Mouse (Mus musculus) megakaryocyte, embryonic 14.5 days (primary cell): ENCODE measurements at regions not wholly inside any gene's neighbourhood (a gene's known extent, or its start where the extent isn't known, plus 50 kb on each side); places are given as distances from the start of the nearest gene placed in this dataset.

Experiments used
- H3K27me3 ChIP-seq: replicated peaks from 2 replicates; pipeline ENCODE3; 2012; ENCODE audit warnings: inconsistent platforms
- H3K36me3 ChIP-seq: replicated peaks from 2 replicates; pipeline ENCODE3; 2012; ENCODE audit warnings: low read length, inconsistent platforms, mixed read lengths
- H3K4me1 ChIP-seq: 2 replicates; pipeline ENCODE4 v1.6.1; 2012; ENCODE audit warnings: inconsistent platforms
- H3K4me3 ChIP-seq: replicated peaks from 2 replicates; pipeline ENCODE3; 2012; ENCODE audit warnings: moderate library complexity, mild to moderate bottlenecking, inconsistent platforms
- H3K9me3 ChIP-seq: 2 replicates; pipeline ENCODE4 v1.6.1; 2012; ENCODE audit warnings: inconsistent platforms
- FLI1 ChIP-seq: IDR thresholded peaks from 2 replicates; pipeline ENCODE4 v1.6.1; 2012; ENCODE audit warnings: low read length, inconsistent platforms, mixed read lengths
- GATA1 ChIP-seq: IDR thresholded peaks from 3 replicates; pipeline ENCODE4 v1.6.1; 2012; ENCODE audit warnings: mixed read lengths, low read length, inconsistent platforms, borderline replicate concordance

DNA sequence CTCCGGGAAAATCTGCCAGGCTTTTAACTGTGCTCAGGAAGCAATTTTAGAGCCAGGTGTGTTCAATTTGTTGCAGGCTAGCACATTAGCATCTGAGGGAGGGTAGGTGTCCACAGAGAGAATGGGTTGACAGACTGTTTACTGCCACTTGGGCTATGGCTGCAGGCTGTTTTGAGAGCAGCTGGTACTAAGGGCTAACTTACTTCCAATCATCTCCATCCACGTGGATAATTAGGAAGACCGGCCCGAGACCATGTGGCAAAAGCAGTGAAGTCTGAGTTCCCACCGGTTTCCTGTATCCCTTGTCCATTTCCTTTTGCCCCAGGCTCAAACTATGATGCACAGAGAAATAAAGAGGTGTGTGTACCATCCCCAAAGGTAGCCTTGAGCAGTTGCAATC lies 436.5 kb upstream of the Tenm4 start:
- H3K4me3 ChIP-seq, result no peak overlapping the region
- TF ChIP-seq FLI1 (no peak), GATA1 (no peak)
- no peaks in the 10 kb centered on the region for H3K4me1 ChIP-seq
- H3K27me3 ChIP-seq, result no peaks in the 10 kb centered on the region
- H3K9me3 ChIP-seq, result no peaks in the 10 kb centered on the region
- H3K36me3 ChIP-seq, result no peaks in the 10 kb centered on the region

DNA sequence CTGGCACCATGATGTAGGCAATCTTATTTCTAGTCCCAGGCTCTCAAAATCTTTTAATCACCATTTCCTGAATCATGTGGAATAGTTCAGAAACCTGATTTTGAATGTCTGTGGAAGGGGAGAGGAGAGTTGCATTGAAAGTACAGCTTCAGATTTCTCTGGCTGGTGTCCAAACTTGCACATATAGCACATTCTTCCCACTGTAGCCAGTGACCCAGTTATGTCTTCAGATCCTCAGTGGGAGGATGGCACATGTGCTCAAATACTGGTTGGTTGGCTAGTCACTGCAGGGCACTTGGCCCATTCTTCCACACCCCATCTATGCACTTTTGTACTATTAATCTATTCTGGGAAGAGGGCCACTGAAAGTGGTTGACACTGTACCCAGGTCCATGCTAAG lies 434.3 kb upstream of the Tenm4 start:
- no peak overlapping the region for H3K4me3 ChIP-seq
- H3K9me3 ChIP-seq, result no peaks in the 10 kb centered on the region
- H3K4me1 ChIP-seq, result no peaks in the 10 kb centered on the region
- TF ChIP-seq GATA1, result no peak
- no peak for TF ChIP-seq FLI1
- no peaks in the 10 kb centered on the region for H3K36me3 ChIP-seq
- H3K27me3 ChIP-seq, result no peaks in the 10 kb centered on the region

DNA sequence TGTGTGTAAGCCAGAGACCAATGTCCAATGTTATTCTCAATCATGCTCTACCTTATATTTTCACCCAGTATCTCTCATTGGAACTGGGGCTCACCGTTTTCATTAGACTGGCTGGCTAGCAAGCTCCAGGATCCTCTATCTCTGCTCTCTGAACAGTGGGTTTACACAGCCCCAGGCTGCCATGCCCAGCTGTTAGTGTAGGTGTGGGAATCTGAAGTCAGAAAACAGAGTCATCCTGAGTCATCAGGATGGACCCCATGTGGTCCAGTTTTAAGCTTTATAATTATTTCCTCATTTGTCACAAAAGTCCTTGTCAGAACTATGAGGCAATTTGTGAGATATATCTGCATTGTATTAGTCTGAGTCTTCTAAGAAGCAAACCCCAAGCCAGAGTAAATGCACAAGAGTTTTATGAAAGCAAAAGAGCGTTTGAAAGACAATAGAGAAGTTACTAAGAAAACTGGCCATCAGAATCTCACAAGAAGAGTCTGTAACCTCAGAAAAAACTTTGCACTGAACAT lies 432.3 kb upstream of the Tenm4 start:
- Histone ChIP-seq H3K36me3 (no peaks in the 10 kb centered on the region), H3K4me3 (no peak overlapping the region), H3K9me3 (no peaks in the 10 kb centered on the region), H3K27me3 (no peaks in the 10 kb centered on the region), H3K4me1 (no peaks in the 10 kb centered on the region)
- TF ChIP-seq FLI1 (no peak), GATA1 (no peak)

- Histone ChIP-seq H3K9me3 (no peaks in the 10 kb centered on the region), H3K4me1 (no peaks in the 10 kb centered on the region), H3K27me3 (no peaks in the 10 kb centered on the region), H3K36me3 (no peaks in the 10 kb centered on the region), H3K4me3 (no peak overlapping the region)
- no peak for TF ChIP-seq FLI1
- TF ChIP-seq GATA1, result no peak
These were observed 431.3 kb upstream of the Tenm4 start for GRCm38 (mm10) chr7:95739779-95740178.

DNA sequence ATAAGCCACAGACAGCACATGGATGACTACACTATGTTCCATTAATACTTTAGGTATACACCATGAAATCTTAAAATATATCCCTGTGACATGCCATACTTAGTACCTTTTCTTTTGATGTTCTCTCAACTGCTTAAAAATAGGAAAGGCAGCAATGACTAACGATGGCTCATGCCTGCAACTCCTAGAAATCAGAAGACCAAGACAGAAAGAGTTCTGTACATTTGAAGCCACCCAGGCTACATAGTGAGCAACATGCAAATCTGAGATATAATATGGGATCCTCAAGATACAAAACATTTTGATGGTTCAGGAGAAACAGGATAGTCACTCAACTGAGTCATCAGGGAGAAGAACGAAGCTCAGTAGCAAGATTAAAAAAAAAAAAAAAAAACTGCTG lies 412.7 kb upstream of the Tenm4 start:
- H3K9me3 ChIP-seq, result peaks cover 10% of the 10 kb centered on the region
- no peaks in the 10 kb centered on the region for H3K4me1 ChIP-seq
- H3K4me3 ChIP-seq, result no peak overlapping the region
- H3K27me3 ChIP-seq, result no peaks in the 10 kb centered on the region
- H3K36me3 ChIP-seq, result no peaks in the 10 kb centered on the region
- TF ChIP-seq GATA1 (no peak), FLI1 (no peak)

DNA sequence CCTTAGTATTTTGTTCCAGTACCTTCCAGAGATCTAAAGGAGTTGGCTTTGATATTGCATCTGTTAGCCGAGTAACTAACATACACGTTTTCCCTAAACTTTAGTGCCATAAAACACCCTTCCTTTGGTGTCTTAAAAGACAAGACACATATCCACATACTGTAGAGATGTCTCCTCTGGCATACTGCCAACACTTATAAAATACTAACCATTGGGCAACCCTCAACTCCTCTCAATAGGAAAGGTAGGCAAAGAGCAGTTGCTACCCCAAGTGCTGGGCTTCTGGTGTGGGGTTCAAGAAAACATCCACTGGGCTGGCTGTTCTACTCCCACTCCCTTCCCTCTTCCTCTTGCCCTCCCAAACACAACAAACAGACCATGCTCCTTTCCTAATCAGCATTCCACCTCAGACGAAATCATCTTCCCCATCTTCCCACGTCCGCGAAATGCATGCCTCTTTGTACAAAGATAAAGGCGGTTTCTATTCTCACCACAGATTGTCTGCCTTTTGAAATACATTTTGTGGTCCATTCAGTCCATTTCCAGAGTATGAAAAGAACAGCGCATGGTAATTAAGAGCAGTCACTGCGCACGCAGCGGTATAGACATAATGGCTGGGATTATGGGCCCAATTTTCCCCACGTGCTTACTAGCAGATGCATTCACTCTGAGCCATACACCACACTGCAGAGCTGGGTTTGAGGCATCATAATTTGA lies 409.9 kb upstream of the Tenm4 start:
- no peak for TF ChIP-seq FLI1
- no peak for TF ChIP-seq GATA1
- no peaks in the 10 kb centered on the region for H3K27me3 ChIP-seq
- no peaks in the 10 kb centered on the region for H3K4me1 ChIP-seq
- no peaks in the 10 kb centered on the region for H3K36me3 ChIP-seq
- no peak overlapping the region for H3K4me3 ChIP-seq
- peaks cover 10% of the 10 kb centered on the region for H3K9me3 ChIP-seq

- Histone ChIP-seq H3K4me1 (no peaks in the 10 kb centered on the region), H3K27me3 (no peaks in the 10 kb centered on the region), H3K36me3 (no peaks in the 10 kb centered on the region), H3K9me3 (peaks cover 16% of the 10 kb centered on the region), H3K4me3 (no peak overlapping the region)
- TF ChIP-seq GATA1 (no peak), FLI1 (no peak)
These were observed 404.5 kb upstream of the Tenm4 start for GRCm38 (mm10) chr7:95766356-95767150.

- TF ChIP-seq FLI1 (no peak), GATA1 (no peak)
- H3K9me3 ChIP-seq, result 0 out of 2 replicates have a peak, but pooled peaks cover 2% of the 10 kb centered on the region
- no peaks in the 10 kb centered on the region for H3K4me1 ChIP-seq
- no peaks in the 10 kb centered on the region for H3K36me3 ChIP-seq
- no peaks in the 10 kb centered on the region for H3K27me3 ChIP-seq
- no peak overlapping the region for H3K4me3 ChIP-seq
These were observed 386.5 kb upstream of the Tenm4 start for GRCm38 (mm10) chr7:95784523-95784922.

DNA sequence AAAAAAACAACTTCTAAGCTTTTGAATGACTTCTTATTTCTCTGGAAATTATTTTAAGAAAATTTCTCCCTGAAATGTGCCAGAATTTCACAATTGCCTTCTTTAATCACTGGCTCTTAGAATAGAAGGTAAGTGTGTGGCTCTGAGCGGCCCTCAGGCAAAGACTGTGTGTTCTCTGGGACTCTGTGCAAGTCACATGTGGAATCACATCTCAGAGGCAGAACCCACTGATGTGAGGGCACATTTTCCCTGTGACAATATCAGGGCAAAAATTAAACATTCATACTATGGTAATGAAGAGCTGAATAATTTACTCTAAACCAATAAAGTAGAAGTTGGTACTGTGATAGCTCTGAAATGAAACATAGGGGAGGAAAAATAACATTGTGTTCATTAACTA lies 383.5 kb upstream of the Tenm4 start:
- Histone ChIP-seq H3K27me3 (no peaks in the 10 kb centered on the region), H3K9me3 (peaks cover 6% of the 10 kb centered on the region; the same call in 1 of the 2 replicates), H3K36me3 (no peaks in the 10 kb centered on the region), H3K4me3 (no peak overlapping the region), H3K4me1 (no peaks in the 10 kb centered on the region)
- TF ChIP-seq GATA1 (no peak), FLI1 (no peak)

GRCm38 (mm10) chr7:95787951-95788350 lies 383.1 kb upstream of the Tenm4 start:
- no peaks in the 10 kb centered on the region for H3K4me1 ChIP-seq
- H3K36me3 ChIP-seq, result no peaks in the 10 kb centered on the region
- no peak overlapping the region for H3K4me3 ChIP-seq
- no peaks in the 10 kb centered on the region for H3K27me3 ChIP-seq
- TF ChIP-seq GATA1, result no peak
- TF ChIP-seq FLI1, result no peak
- H3K9me3 ChIP-seq, result peaks cover 6% of the 10 kb centered on the region; the same call in 1 of the 2 replicates
